Mouse (Mus musculus) kidney, postnatal 0 days (tissue): Measurements from ENCODE around the gene Slc9a3r2. TPM values are rescaled to one million over a fixed set of nuclear protein-coding genes. Genes with fewer than 3 reads are reported as not detected.

Experiments
- ATAC-seq: fragments of 200-750 bp; cut with Nextera tagmentation; replicated peaks from 2 replicates; pipeline ENCODE4 v1.8.0; 2017; ENCODE audit warnings: low read depth, moderate number of reproducible peaks, moderate TSS enrichment, moderate library complexity; ENCODE audit not compliant: low FRiP score
- DNase-seq: peaks from one replicate; pipeline ENCODE4 v3.0.0-alpha.2; 2016; ENCODE audit warnings: low spot score
- H3K27ac ChIP-seq: fragments of 300-500 bp; sonication (generic); 2 replicates; pipeline ENCODE4 v1.5.1; 2014; ENCODE audit warnings: mild to moderate bottlenecking
- H3K27me3 ChIP-seq: fragments of 300-500 bp; sonication (generic); 2 replicates; pipeline ENCODE4 v1.6.1; 2014; ENCODE audit warnings: low read length, mixed read lengths; ENCODE audit not compliant: insufficient read depth
- H3K36me3 ChIP-seq: fragments of 300-500 bp; sonication (generic); 2 replicates; pipeline ENCODE4 v1.6.1; 2014; ENCODE audit warnings: low read length, mixed read lengths; ENCODE audit not compliant: insufficient read depth
- H3K4me1 ChIP-seq: fragments of 300-500 bp; sonication (generic); replicated peaks from 2 replicates; pipeline ENCODE4 v1.6.1; 2014; ENCODE audit warnings: antibody characterized with exemption, low read length, mixed read lengths; ENCODE audit not compliant: insufficient read depth
- H3K4me2 ChIP-seq: fragments of 300-500 bp; sonication (generic); 2 replicates; pipeline ENCODE4 v1.6.1; 2014; ENCODE audit warnings: mild to moderate bottlenecking, low read length, moderate library complexity, mixed read lengths
- H3K4me3 ChIP-seq: fragments of 300-500 bp; sonication (generic); replicated peaks from 2 replicates; pipeline ENCODE4 v1.5.1; 2014; ENCODE audit warnings: low read depth, low read length
- H3K9ac ChIP-seq: fragments of 300-500 bp; sonication (generic); 2 replicates; pipeline ENCODE4 v1.6.1; 2014; ENCODE audit warnings: low read depth, low read length
- H3K9me3 ChIP-seq: fragments of 300-500 bp; sonication (generic); replicated peaks from 2 replicates; pipeline ENCODE4 v1.6.1; 2016; ENCODE audit warnings: low read length, inconsistent platforms, mixed read lengths
- CTCF ChIP-seq: IDR thresholded peaks from 2 replicates; pipeline ENCODE4 v1.5.1; 2016; ENCODE audit warnings: antibody characterized with exemption, low read depth, mild to moderate bottlenecking, moderate library complexity
- WGBS: fragments of 180-500 bp; shearing (Covaris S2); extraction: QIAGEN DNeasy Blood & Tissue Kit; methylation state at CpG from one replicate; pipeline ENCODE4 v1.1.7; 2014; 5-methylcytosine and 5-hydroxymethylcytosine counted together
- polyA plus RNA-seq: library from polyadenylated mRNA; unstranded; fragments of >200 nt; fragmentation: Nextera tagmentation; extraction: Ambion mirVana; gene quantifications from 2 replicates; pipeline ENCODE4 v1.2.1, GENCODE M21; 2015

Gene Slc9a3r2
- polyA plus RNA-seq, 1 experiment from 2014 or later = 145 TPM

GRCm38 (mm10) chr17:24653967-24654710 is 4.0 kb upstream of the Slc9a3r2 start:
- DNase-seq (peak; percentile 95), ATAC-seq (peak; percentile 12; the same call in 1 of the 2 replicates)
- WGBS = 2% methylated on average over 19 of the region's 19 CpGs
- peaks cover 5% of the 10 kb centered on the region; the same call in 1 of the 2 replicates for H3K27me3 ChIP-seq
- no peaks in the 10 kb centered on the region for H3K9me3 ChIP-seq
- peak overlapping the region; percentile 54 for H3K4me2 ChIP-seq
- peak; percentile 99 for TF ChIP-seq CTCF
- H3K4me3 ChIP-seq = peak overlapping the region; percentile 16; the same call in 1 of the 2 replicates
- peaks cover 23% of the 10 kb centered on the region for H3K4me1 ChIP-seq
- no peak overlapping the region for H3K9ac ChIP-seq
- no peak overlapping the region for H3K27ac ChIP-seq
- H3K36me3 ChIP-seq = no peaks in the 10 kb centered on the region

- Histone ChIP-seq H3K4me3 (no peak overlapping the region), H3K4me1 (peaks cover 12% of the 10 kb centered on the region), H3K27me3 (peaks cover under 1% of the 10 kb centered on the region; the same call in 1 of the 2 replicates), H3K36me3 (0 out of 2 replicates have a peak, but pooled peaks cover 6% of the 10 kb centered on the region), H3K9ac (no peak overlapping the region), H3K27ac (no peak overlapping the region), H3K9me3 (no peaks in the 10 kb centered on the region), H3K4me2 (no peak overlapping the region)
- 74% methylated on average over 3 of the region's 3 CpGs for WGBS
- no peak for ATAC-seq
- DNase-seq = no peak
- no peak for TF ChIP-seq CTCF
Observed at GRCm38 (mm10) chr17:24651835-24652234, 1.7 kb upstream of the Slc9a3r2 start.

GRCm38 (mm10) chr17:24650766-24651165 is 639 bp upstream of the Slc9a3r2 start:
- H3K36me3 ChIP-seq = 0 out of 2 replicates have a peak, but pooled peaks cover 6% of the 10 kb centered on the region
- no peak overlapping the region for H3K4me2 ChIP-seq
- no peak overlapping the region for H3K27ac ChIP-seq
- no peak for DNase-seq
- H3K9ac ChIP-seq = no peak overlapping the region
- H3K9me3 ChIP-seq = no peaks in the 10 kb centered on the region
- no peak for TF ChIP-seq CTCF
- ATAC-seq = no peak
- no peaks in the 10 kb centered on the region for H3K27me3 ChIP-seq
- H3K4me3 ChIP-seq = no peak overlapping the region
- H3K4me1 ChIP-seq = peaks cover 14% of the 10 kb centered on the region
- WGBS = 73% methylated on average over 4 of the region's 4 CpGs

- peak overlapping the region; percentile 65 for H3K4me3 ChIP-seq
- peak; percentile 35 for ATAC-seq
- H3K4me1 ChIP-seq = peaks cover 25% of the 10 kb centered on the region
Observed at GRCm38 (mm10) chr17:24649581-24650069, 502 bp downstream of the Slc9a3r2 start.

GRCm38 (mm10) chr17:24648731-24649377 is 1.3 kb downstream of the Slc9a3r2 start:
- ATAC-seq (no peak), DNase-seq (no peak)
- WGBS = 68% methylated on average over 10 of the region's 10 CpGs
- peak; percentile 16; the same call in 1 of the 2 replicates for TF ChIP-seq CTCF
- peak overlapping the region; percentile 80 for H3K4me2 ChIP-seq
- no peaks in the 10 kb centered on the region for H3K27me3 ChIP-seq
- H3K9me3 ChIP-seq = no peaks in the 10 kb centered on the region
- peaks cover 33% of the 10 kb centered on the region for H3K4me1 ChIP-seq
- peak overlapping the region; percentile 65 for H3K4me3 ChIP-seq
- H3K27ac ChIP-seq = no peak overlapping the region
- H3K9ac ChIP-seq = peak overlapping the region; percentile 82; the same call in 1 of the 2 replicates
- 0 out of 2 replicates have a peak, but pooled peaks cover 6% of the 10 kb centered on the region for H3K36me3 ChIP-seq

More at GRCm38 (mm10) chr17:24649581-24650069, 502 bp downstream of the Slc9a3r2 start:
- H3K36me3 ChIP-seq = 0 out of 2 replicates have a peak, but pooled peaks cover 6% of the 10 kb centered on the region
- no peaks in the 10 kb centered on the region for H3K27me3 ChIP-seq
- peak overlapping the region; percentile 80 for H3K4me2 ChIP-seq
- peak overlapping the region; percentile 82 for H3K9ac ChIP-seq
- DNase-seq = peak; percentile 58
- no peaks in the 10 kb centered on the region for H3K9me3 ChIP-seq
- no peak for TF ChIP-seq CTCF
- H3K27ac ChIP-seq = peak overlapping the region; percentile 65
- 1% methylated on average over 35 of the region's 35 CpGs for WGBS

GRCm38 (mm10) chr17:24647493-24647892 is 2.6 kb downstream of the Slc9a3r2 start:
- peaks cover 38% of the 10 kb centered on the region for H3K4me1 ChIP-seq
- H3K9ac ChIP-seq = peak overlapping the region; percentile 27; the same call in 1 of the 2 replicates
- TF ChIP-seq CTCF = no peak
- DNase-seq = no peak
- peak overlapping the region; percentile 48 for H3K27ac ChIP-seq
- H3K4me3 ChIP-seq = peak overlapping the region; percentile 16
- 0 out of 2 replicates have a peak, but pooled peaks cover 6% of the 10 kb centered on the region for H3K36me3 ChIP-seq
- no peaks in the 10 kb centered on the region for H3K9me3 ChIP-seq
- 69% methylated on average over 11 of the region's 11 CpGs for WGBS
- peak overlapping the region; percentile 80 for H3K4me2 ChIP-seq
- ATAC-seq = no peak
- H3K27me3 ChIP-seq = no peaks in the 10 kb centered on the region
